Mouse (Mus musculus): ENCODE measurements around the gene Ppp2r5b. TPM values are rescaled to one million over a fixed set of nuclear protein-coding genes. Genes with fewer than 3 reads are reported as not detected.

The Ppp2r5b gene
- polyA plus RNA-seq, 1 experiment, result 154 TPM

DNA sequence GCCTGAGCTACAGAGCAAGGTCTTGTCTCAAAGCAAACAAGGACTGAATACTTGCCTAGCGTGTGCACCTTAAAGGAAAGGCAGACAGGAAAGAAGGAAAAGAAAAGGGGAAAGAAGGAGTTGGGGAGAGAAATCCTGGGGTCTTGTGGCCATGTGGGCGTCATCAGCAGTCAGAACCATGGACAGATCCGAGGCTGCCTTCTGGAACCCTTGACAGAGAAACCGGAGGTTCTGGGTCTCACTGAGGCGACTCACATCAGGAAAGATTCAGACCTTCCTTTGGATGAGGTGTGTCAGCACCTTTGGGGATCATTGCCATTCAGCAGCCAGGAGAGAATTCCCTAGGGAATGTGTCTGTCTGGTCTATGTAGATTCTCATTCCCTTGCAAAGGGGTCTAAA lies 54.0 kb downstream of the Ppp2r5b start:
- Histone ChIP-seq H3K4me3 (ENCODE audit: insufficient read depth, low read length) (no peak overlapping the region), H3K4me1 (ENCODE audit: control insufficient read depth, insufficient read depth, low read length) (no peaks in the 10 kb centered on the region), H3K27ac (ENCODE audit: insufficient read depth, low read length) (no peak overlapping the region)
- TF ChIP-seq POLR2A (IDR thresholded peaks at IDR 0.05; ENCODE audit: extremely low read depth, insufficient read depth, low read length) (no peak), CTCF (IDR thresholded peaks at IDR 0.05; ENCODE audit: extremely low read depth, insufficient read depth, low read length) (no peak)

DNA sequence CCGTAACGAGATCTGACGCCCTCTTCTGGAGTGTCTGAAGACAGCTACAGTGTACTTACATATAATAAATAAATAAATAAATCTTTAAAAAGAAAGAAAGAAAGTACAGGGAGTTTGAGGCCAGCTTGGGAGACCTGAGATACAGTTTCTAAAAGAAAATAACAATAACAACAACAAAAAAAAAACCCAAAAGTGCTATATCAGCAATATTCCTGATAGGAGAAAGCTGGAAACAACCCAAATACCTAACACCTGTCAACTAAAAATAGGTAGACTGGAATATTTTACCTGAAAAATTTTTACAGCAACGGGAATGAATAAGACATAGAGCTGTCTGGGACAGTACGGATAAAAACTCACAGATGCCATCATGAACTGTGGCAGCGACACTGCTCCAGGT lies 56.9 kb downstream of the Ppp2r5b start:
- TF ChIP-seq CTCF (IDR thresholded peaks at IDR 0.05; ENCODE audit: extremely low read depth, insufficient read depth, low read length) (no peak), POLR2A (IDR thresholded peaks at IDR 0.05; ENCODE audit: extremely low read depth, insufficient read depth, low read length) (no peak)
- H3K4me3 ChIP-seq (ENCODE audit: insufficient read depth, low read length), result no peak overlapping the region
- no peaks in the 10 kb centered on the region for H3K4me1 ChIP-seq (ENCODE audit: control insufficient read depth, insufficient read depth, low read length)
- H3K27ac ChIP-seq (ENCODE audit: insufficient read depth, low read length), result no peak overlapping the region

Other genes starting within 250 kb of the Ppp2r5b start
- not detected in 2 replicates for gene Slc22a20, start 249.7 kb downstream of the Ppp2r5b start, polyA plus RNA-seq (2012; rRNA removed)
- gene Capn1, start 220.0 kb downstream of the Ppp2r5b start, polyA plus RNA-seq (2012; rRNA removed), result 18.5 and 20.1 TPM in 2 replicates
- 25.4 and 27.5 TPM in 2 replicates for gene Syvn1, start 189.3 kb downstream of the Ppp2r5b start, polyA plus RNA-seq (2012; rRNA removed)
- 41.4 and 44.4 TPM in 2 replicates for gene Mrpl49, start 178.1 kb downstream of the Ppp2r5b start, polyA plus RNA-seq (2012; rRNA removed)
- gene Fau, start 178.0 kb downstream of the Ppp2r5b start, polyA plus RNA-seq (2012; rRNA removed), result 920 and 922 TPM in 2 replicates
- 58.0 and 58.9 TPM in 2 replicates for gene Znhit2, start 174.7 kb downstream of the Ppp2r5b start, polyA plus RNA-seq (2012; rRNA removed)
- 59.3 and 60.1 TPM in 2 replicates for gene Tm7sf2, start 167.5 kb downstream of the Ppp2r5b start, polyA plus RNA-seq (2012; rRNA removed)
- 97.2 and 98.2 TPM in 2 replicates for gene Vps51, start 158.6 kb downstream of the Ppp2r5b start, polyA plus RNA-seq (2012; rRNA removed)
- not detected in 2 replicates for gene Tmem262, start 155.8 kb downstream of the Ppp2r5b start, polyA plus RNA-seq (2012; rRNA removed)
- gene Gm28374, start 153.6 kb downstream of the Ppp2r5b start, polyA plus RNA-seq (2012; rRNA removed), result 0.67 and 0.83 TPM in 2 replicates
- gene Zfpl1, start 150.9 kb downstream of the Ppp2r5b start, polyA plus RNA-seq (2012; rRNA removed), result 81.1 and 83.9 TPM in 2 replicates
- 0.15 and 0.44 TPM in 2 replicates for gene Cdca5, start 150.9 kb downstream of the Ppp2r5b start, polyA plus RNA-seq (2012; rRNA removed)
- gene AC131692.1, start 141.5 kb downstream of the Ppp2r5b start, polyA plus RNA-seq (2012; rRNA removed), result not detected in 2 replicates
- 0.13 and 0.21 TPM in 2 replicates for gene Naaladl1, start 130.1 kb downstream of the Ppp2r5b start, polyA plus RNA-seq (2012; rRNA removed)
- 31.8 and 35.1 TPM in 2 replicates for gene Sac3d1, start 117.2 kb downstream of the Ppp2r5b start, polyA plus RNA-seq (2012; rRNA removed)
- gene Snx15, start 107.6 kb downstream of the Ppp2r5b start, polyA plus RNA-seq (2012; rRNA removed), result 63.8 and 68.9 TPM in 2 replicates
- gene Batf2, start 94.9 kb downstream of the Ppp2r5b start, polyA plus RNA-seq (2012; rRNA removed), result 0.50 and 0.57 TPM in 2 replicates
- gene Arl2, start 94.3 kb downstream of the Ppp2r5b start, polyA plus RNA-seq (2012; rRNA removed), result 123 and 135 TPM in 2 replicates
- 0.09 and 0.23 TPM in 2 replicates for gene Majin, start 51.5 kb downstream of the Ppp2r5b start, polyA plus RNA-seq (2012; rRNA removed)
- 0.21 TPM in 1 of 2 replicates, not detected in the other for gene Gpha2, start 9.5 kb downstream of the Ppp2r5b start, polyA plus RNA-seq (2012; rRNA removed)
- 28.9 and 31.0 TPM in 2 replicates for gene Atg2a, start 5.8 kb upstream of the Ppp2r5b start, polyA plus RNA-seq (2012; rRNA removed)
- 48.2 and 49.2 TPM in 2 replicates for gene Ehd1, start 40.9 kb upstream of the Ppp2r5b start, polyA plus RNA-seq (2012; rRNA removed)
- gene Cdc42bpg, start 70.6 kb upstream of the Ppp2r5b start, polyA plus RNA-seq (2012; rRNA removed), result 2.1 and 2.4 TPM in 2 replicates
- gene Men1, start 99.1 kb upstream of the Ppp2r5b start, polyA plus RNA-seq (2012; rRNA removed), result 75.2 and 76.5 TPM in 2 replicates
- 237 and 248 TPM in 2 replicates for gene Map4k2, start 105.3 kb upstream of the Ppp2r5b start, polyA plus RNA-seq (2012; rRNA removed)
- gene Sf1, start 127.8 kb upstream of the Ppp2r5b start, polyA plus RNA-seq (2012; rRNA removed), result 145 and 149 TPM in 2 replicates
- 40.9 and 46.2 TPM in 2 replicates for gene Pygm, start 148.5 kb upstream of the Ppp2r5b start, polyA plus RNA-seq (2012; rRNA removed)
- gene Rasgrp2, start 163.5 kb upstream of the Ppp2r5b start, polyA plus RNA-seq (2012; rRNA removed), result 52.5 and 78.6 TPM in 2 replicates
- 279 and 288 TPM in 2 replicates for gene Nrxn2, start 182.9 kb upstream of the Ppp2r5b start, polyA plus RNA-seq (2012; rRNA removed)

Measured in cortical plate, adult 2 months (tissue).